Mouse (Mus musculus): ENCODE data around the gene Akap11. TPM values are rescaled to one million over a fixed set of nuclear protein-coding genes. Genes with fewer than 3 reads are reported as not detected.
A peak's percentile ranks its signal among the peaks of the same experiment; 100 is the strongest.

Gene Akap11
- polyA plus RNA-seq, 1 experiment from 2014 or later, result 19.3 TPM

GRCm38 (mm10) chr14:78526475-78526874 is 10.1 kb downstream of the Akap11 start:
- no peak overlapping the region for H3K4me2 ChIP-seq
- no peak overlapping the region for H3K4me3 ChIP-seq
- no peaks in the 10 kb centered on the region for H3K27me3 ChIP-seq
- peaks cover 4% of the 10 kb centered on the region; the same call in 1 of the 2 replicates for H3K36me3 ChIP-seq
- no peak for ATAC-seq (ENCODE audit: insufficient number of reproducible peaks, low FRiP score, low TSS enrichment, low read depth)
- H3K27ac ChIP-seq, result no peak overlapping the region
- WGBS, result 46% methylated on average over 3 of the region's 3 CpGs
- no peak overlapping the region for H3K9ac ChIP-seq
- H3K4me1 ChIP-seq, result peaks cover 16% of the 10 kb centered on the region; the same call in 1 of the 2 replicates
- H3K9me3 ChIP-seq, result no peaks in the 10 kb centered on the region

DNA sequence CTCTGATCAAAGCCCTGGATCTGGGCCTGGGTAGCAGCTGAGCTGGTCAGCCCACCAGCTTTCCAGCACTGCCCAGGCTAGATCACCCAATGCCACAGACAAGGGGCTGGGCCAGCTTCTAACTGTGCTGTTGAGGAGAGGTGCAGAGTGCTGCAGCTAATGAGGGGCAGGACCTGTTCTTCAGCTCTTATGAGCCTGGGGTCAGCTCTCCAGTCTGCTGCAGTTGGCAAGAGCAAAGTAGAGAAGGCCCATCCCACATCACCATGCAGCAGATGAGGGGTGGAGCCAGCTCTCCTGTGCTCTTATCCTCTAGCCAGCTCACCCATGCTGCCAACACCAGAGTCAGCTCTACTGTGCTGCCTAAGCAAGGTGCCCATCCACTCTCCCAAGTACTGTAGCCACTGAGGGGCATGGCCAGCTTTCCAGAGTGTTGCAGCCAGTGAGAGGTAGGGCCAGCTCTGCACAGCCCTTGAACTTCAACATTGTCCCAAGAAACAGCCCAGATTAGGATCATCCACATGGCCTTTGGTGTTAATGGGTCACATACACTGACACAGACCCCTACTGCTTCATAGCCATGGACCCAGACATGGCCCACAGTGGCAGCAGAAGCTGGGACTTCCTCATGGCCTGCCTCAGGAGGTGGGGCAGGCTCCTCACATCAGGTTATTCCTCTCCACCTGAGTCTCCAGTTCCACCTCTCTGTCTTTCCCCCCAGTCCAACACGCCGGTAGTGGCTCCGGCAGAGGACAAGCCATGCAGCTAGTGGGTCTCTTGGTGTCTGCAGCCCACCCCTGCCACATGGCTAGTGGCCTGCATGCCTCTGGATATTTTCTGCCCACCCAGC is 10.8 kb downstream of the Akap11 start:
- 0 out of 2 replicates have a peak, but pooled peaks have one; percentile 48 for ATAC-seq (ENCODE audit: insufficient number of reproducible peaks, low FRiP score, low TSS enrichment, low read depth)
- H3K9ac ChIP-seq, result no peak overlapping the region
- H3K4me3 ChIP-seq, result no peak overlapping the region
- no peaks in the 10 kb centered on the region for H3K27me3 ChIP-seq
- no peaks in the 10 kb centered on the region for H3K9me3 ChIP-seq
- no peak overlapping the region for H3K4me2 ChIP-seq
- H3K4me1 ChIP-seq, result peaks cover 16% of the 10 kb centered on the region; the same call in 1 of the 2 replicates
- WGBS, result 65% methylated on average over 3 of the region's 3 CpGs
- peaks cover 5% of the 10 kb centered on the region; the same call in 1 of the 2 replicates for H3K36me3 ChIP-seq
- no peak overlapping the region for H3K27ac ChIP-seq

DNA sequence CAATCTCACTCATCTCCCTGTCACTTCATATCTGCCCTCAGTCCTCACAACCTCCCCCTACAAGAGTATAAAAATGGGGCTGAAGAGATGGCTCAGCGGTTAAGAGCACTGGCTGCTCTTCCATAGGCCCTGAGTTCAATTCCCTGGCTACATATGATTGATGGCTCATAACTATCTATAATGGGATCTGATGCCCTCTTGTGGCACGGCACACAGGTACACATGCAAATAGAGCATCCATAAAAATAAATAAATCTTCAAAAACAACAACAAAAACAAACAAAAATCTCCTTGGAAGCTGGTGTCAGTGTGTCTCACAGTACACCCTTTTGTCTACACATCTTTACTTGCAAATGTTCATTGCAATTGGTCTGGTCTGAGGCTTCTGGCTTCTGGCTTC is 11.5 kb downstream of the Akap11 start:
- WGBS, result 86% methylated on average over 2 of the region's 2 CpGs
- Histone ChIP-seq H3K36me3 (peaks cover 9% of the 10 kb centered on the region; the same call in 1 of the 2 replicates), H3K4me1 (peaks cover 12% of the 10 kb centered on the region; the same call in 1 of the 2 replicates), H3K27me3 (no peaks in the 10 kb centered on the region), H3K4me2 (no peak overlapping the region), H3K9me3 (no peaks in the 10 kb centered on the region), H3K27ac (no peak overlapping the region), H3K9ac (no peak overlapping the region), H3K4me3 (no peak overlapping the region)
- no peak for ATAC-seq (ENCODE audit: insufficient number of reproducible peaks, low FRiP score, low TSS enrichment, low read depth)

DNA sequence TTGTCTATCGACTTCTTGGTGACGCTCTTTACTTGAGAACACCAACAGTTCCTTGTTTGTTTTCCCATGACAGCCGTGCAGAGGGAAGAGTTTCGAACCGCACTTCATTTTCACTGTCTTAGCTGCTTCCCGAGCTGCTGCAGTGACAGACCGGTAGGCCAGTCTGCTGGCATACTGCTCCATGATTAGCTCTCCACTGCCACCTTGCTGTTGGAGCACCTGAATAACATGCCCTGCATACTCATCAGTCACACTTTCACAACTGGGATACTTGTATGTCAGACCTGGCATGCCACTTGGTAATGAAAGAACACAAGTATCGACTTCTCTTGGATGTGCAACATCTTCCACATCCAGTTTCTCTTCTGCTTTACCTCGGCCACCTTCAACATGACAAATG is 25.9 kb downstream of the Akap11 start:
- ATAC-seq (ENCODE audit: insufficient number of reproducible peaks, low FRiP score, low TSS enrichment, low read depth), result no peak

GRCm38 (mm10) chr14:78509791-78510190 is 26.8 kb downstream of the Akap11 start:
- Histone ChIP-seq H3K27ac (no peak overlapping the region), H3K4me2 (no peak overlapping the region), H3K9ac (no peak overlapping the region), H3K36me3 (peaks cover 62% of the 10 kb centered on the region), H3K4me3 (no peak overlapping the region), H3K4me1 (no peaks in the 10 kb centered on the region), H3K9me3 (no peaks in the 10 kb centered on the region), H3K27me3 (no peaks in the 10 kb centered on the region)
- no peak for ATAC-seq (ENCODE audit: insufficient number of reproducible peaks, low FRiP score, low TSS enrichment, low read depth)
- 86% methylated on average over 6 of the region's 6 CpGs for WGBS

More for the DNA sequence above, 25.9 kb downstream of the Akap11 start:
- Histone ChIP-seq H3K9ac (no peak overlapping the region), H3K27me3 (no peaks in the 10 kb centered on the region), H3K4me2 (no peak overlapping the region), H3K4me3 (no peak overlapping the region), H3K9me3 (no peaks in the 10 kb centered on the region), H3K27ac (no peak overlapping the region), H3K4me1 (no peaks in the 10 kb centered on the region), H3K36me3 (peaks cover 60% of the 10 kb centered on the region)
- WGBS, result 82% methylated on average over 9 of the region's 9 CpGs

DNA sequence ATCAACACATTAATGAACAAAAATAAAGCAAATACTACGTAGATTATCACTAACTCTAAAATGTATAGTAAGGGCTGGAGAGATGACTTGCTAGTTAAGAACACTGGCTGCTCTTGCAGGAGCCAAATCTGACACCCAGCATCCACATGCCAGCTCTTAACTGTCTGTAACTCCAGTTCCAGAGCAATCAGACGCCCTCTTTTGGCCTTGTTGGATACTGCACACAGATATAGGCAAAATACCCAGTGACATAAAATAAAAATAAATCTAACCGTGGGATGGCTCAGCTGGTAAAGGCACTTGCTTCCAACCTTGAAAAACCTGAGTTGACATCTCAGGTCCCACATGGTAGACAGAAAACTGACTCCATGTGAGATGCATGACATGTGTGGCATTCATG is 36.0 kb downstream of the Akap11 start:
- Histone ChIP-seq H3K4me2 (no peak overlapping the region), H3K27ac (no peak overlapping the region), H3K36me3 (peaks cover 29% of the 10 kb centered on the region), H3K4me1 (no peaks in the 10 kb centered on the region), H3K4me3 (no peak overlapping the region), H3K9me3 (no peaks in the 10 kb centered on the region), H3K9ac (no peak overlapping the region), H3K27me3 (no peaks in the 10 kb centered on the region)
- ATAC-seq (ENCODE audit: insufficient number of reproducible peaks, low FRiP score, low TSS enrichment, low read depth), result no peak
- 75% methylated on average over 3 of the region's 3 CpGs for WGBS

DNA sequence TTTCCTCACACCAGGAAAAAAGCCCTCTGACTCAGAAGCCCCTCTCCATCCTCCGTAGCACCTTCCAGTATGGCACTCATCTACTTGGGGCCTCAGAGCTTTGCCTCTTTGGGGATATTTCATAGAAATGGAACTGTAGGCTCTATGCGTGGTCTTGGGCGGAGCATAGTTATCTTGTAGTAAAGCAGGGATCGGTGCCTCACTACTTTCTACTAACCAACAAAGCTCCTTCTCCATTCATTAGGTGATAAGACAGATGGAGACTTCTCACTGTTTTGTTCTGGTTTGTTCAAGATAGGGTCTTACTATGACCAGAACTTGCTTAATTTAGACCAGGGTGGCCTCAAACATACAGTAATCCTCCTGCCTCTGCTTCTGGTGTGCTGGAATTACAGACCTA is 39.9 kb downstream of the Akap11 start:
- no peak for ATAC-seq (ENCODE audit: insufficient number of reproducible peaks, low FRiP score, low TSS enrichment, low read depth)
- H3K27ac ChIP-seq, result no peak overlapping the region
- WGBS, result 91% methylated on average over 4 of the region's 4 CpGs
- no peak overlapping the region for H3K4me2 ChIP-seq
- no peaks in the 10 kb centered on the region for H3K4me1 ChIP-seq
- H3K4me3 ChIP-seq, result no peak overlapping the region
- peaks cover 33% of the 10 kb centered on the region for H3K36me3 ChIP-seq
- no peaks in the 10 kb centered on the region for H3K27me3 ChIP-seq
- no peaks in the 10 kb centered on the region for H3K9me3 ChIP-seq
- H3K9ac ChIP-seq, result no peak overlapping the region

GRCm38 (mm10) chr14:78495241-78495640 is 41.4 kb downstream of the Akap11 start:
- ATAC-seq (ENCODE audit: insufficient number of reproducible peaks, low FRiP score, low TSS enrichment, low read depth), result no peak
- H3K9me3 ChIP-seq, result no peaks in the 10 kb centered on the region
- H3K9ac ChIP-seq, result no peak overlapping the region
- H3K4me2 ChIP-seq, result no peak overlapping the region
- H3K27ac ChIP-seq, result no peak overlapping the region
- H3K4me1 ChIP-seq, result no peaks in the 10 kb centered on the region
- peaks cover 32% of the 10 kb centered on the region for H3K36me3 ChIP-seq
- H3K27me3 ChIP-seq, result no peaks in the 10 kb centered on the region
- H3K4me3 ChIP-seq, result no peak overlapping the region
- WGBS, result 86% methylated on average over 4 of the region's 4 CpGs

DNA sequence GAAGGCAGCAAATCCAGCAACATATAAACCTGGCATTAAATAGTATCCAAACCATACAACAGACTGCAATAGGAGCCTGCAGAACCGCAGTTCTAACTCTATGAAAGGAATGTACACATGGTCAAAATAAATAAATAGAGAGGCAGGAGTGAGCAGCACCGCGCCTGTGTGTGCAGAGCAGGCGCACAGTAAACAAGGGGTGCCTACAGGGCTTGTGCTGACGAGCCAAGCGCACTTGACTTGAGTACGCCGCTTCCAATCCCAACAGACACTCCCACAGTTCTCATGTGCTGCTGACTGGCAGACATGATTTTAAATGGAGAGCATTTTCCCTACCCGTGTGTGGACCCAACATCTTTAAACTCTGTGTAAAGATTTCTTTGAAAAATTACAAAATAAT is 44.0 kb downstream of the Akap11 start:
- Histone ChIP-seq H3K36me3 (peaks cover 28% of the 10 kb centered on the region), H3K9me3 (no peaks in the 10 kb centered on the region), H3K27me3 (no peaks in the 10 kb centered on the region), H3K9ac (no peak overlapping the region), H3K4me3 (no peak overlapping the region), H3K4me2 (no peak overlapping the region), H3K4me1 (no peaks in the 10 kb centered on the region), H3K27ac (no peak overlapping the region)
- WGBS, result 86% methylated on average over 9 of the region's 9 CpGs
- no peak for ATAC-seq (ENCODE audit: insufficient number of reproducible peaks, low FRiP score, low TSS enrichment, low read depth)

GRCm38 (mm10) chr14:78491432-78491831 is 45.2 kb downstream of the Akap11 start:
- Histone ChIP-seq H3K4me2 (no peak overlapping the region), H3K9ac (no peak overlapping the region), H3K4me3 (no peak overlapping the region), H3K27me3 (no peaks in the 10 kb centered on the region), H3K4me1 (no peaks in the 10 kb centered on the region), H3K9me3 (no peaks in the 10 kb centered on the region), H3K36me3 (peaks cover 24% of the 10 kb centered on the region), H3K27ac (no peak overlapping the region)
- no peak for ATAC-seq (ENCODE audit: insufficient number of reproducible peaks, low FRiP score, low TSS enrichment, low read depth)

- Histone ChIP-seq H3K27me3 (no peaks in the 10 kb centered on the region), H3K4me3 (no peak overlapping the region), H3K4me1 (peaks cover 7% of the 10 kb centered on the region; the same call in 1 of the 2 replicates), H3K4me2 (peak overlapping the region; percentile 27; the same call in 1 of the 2 replicates), H3K36me3 (no peaks in the 10 kb centered on the region), H3K9ac (no peak overlapping the region), H3K9me3 (no peaks in the 10 kb centered on the region), H3K27ac (no peak overlapping the region)
- peak; percentile 82; the same call in 1 of the 2 replicates for ATAC-seq (ENCODE audit: insufficient number of reproducible peaks, low FRiP score, low TSS enrichment, low read depth)
- WGBS, result 23% methylated on average over 14 of the region's 14 CpGs
Observed at GRCm38 (mm10) chr14:78482385-78483231, 54.0 kb downstream of the Akap11 start.

- no peak for ATAC-seq (ENCODE audit: insufficient number of reproducible peaks, low FRiP score, low TSS enrichment, low read depth)
- Histone ChIP-seq H3K4me3 (no peak overlapping the region), H3K27me3 (no peaks in the 10 kb centered on the region), H3K9ac (no peak overlapping the region), H3K9me3 (no peaks in the 10 kb centered on the region), H3K4me2 (no peak overlapping the region), H3K27ac (no peak overlapping the region), H3K4me1 (no peaks in the 10 kb centered on the region), H3K36me3 (no peaks in the 10 kb centered on the region)
- WGBS, result 85% methylated on average over 3 of the region's 3 CpGs
Observed at GRCm38 (mm10) chr14:78474058-78474457, 62.5 kb downstream of the Akap11 start.
